Mouse (Mus musculus) cerebellum, adult 9-10 months (tissue): Measurements from ENCODE around the gene Dusp5.

Experiments
- DNase-seq: peaks from one replicate; pipeline ENCODE4 v3.0.0; 2022

Dusp5 gene

DNA sequence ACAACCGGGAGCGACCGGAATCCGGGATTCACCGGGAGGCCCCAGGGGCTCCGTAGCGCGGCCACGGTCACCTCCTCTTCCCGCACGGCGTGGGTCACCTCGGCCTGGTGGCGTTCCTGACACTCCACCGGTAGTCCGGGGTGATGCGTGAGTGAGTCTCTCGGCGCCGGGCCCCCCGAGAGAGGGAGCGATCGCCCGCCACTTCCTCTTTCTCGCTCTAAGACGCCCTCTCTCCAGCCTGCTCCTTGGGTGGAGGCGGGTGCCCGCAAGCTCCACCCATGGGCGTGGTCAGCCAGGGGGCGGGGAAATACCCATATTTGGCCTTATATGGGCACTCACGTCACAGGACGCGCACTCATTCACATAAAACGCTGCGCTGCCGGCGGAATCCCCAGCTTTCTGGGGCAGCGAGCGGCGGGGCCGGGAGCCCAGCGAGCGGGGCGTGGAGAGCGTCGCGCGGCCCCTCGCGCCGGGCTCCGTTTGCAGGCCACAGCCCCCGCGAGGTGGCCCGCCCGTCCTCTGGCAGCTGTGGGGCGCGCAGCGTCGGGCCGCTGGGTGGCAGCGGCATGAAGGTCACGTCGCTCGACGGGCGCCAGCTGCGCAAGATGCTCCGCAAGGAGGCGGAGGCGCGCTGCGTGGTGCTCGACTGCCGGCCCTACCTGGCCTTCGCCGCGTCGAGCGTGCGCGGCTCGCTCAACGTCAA lies at the start of gene Dusp5:
Gene Dusp5, plus strand, starts transcription at position 358 of the 703 bp plus-strand sequence.
- DNase-seq, result peak; percentile 99

DNA sequence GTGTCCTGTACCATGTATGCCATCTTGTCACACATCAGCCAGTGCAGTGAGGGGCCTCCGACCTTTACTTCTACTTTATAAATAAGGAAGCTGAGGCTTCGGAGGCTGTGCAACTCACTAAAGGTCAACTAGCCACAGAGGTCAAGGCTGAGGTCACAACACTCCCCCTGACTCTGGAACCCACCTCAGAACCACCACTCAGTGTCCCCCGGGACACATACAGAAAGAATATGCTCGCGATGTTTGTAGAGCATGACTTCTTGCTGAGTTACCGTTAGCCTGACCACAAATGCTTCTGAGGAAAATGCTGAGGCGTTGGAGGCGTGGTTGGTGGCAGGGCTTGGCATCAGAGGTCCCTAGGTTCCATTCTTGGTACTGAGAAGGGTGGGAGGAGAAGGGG lies 49.3 kb upstream of the Dusp5 start:
- DNase-seq, result no peak

DNA sequence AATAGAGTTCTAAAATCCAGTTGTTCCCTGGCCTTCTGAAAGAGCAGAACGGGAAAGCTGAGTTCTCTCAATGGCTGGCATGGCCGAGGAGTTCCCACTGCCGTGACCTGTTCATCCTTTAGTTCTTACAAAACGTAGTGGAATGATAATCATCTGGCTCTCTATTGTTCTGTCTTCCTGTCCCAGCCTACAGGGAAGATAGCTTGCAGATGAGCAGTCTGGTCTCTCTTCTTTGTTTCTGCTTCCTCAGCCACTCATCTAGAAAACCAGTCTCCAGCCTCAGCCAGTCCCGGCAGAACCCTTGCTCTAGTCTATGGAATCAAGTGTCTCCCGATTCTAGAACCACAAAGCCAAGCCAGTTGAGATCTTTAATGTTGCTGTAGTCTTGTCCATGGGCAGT lies 46.8 kb upstream of the Dusp5 start:
- DNase-seq, result no peak

DNA sequence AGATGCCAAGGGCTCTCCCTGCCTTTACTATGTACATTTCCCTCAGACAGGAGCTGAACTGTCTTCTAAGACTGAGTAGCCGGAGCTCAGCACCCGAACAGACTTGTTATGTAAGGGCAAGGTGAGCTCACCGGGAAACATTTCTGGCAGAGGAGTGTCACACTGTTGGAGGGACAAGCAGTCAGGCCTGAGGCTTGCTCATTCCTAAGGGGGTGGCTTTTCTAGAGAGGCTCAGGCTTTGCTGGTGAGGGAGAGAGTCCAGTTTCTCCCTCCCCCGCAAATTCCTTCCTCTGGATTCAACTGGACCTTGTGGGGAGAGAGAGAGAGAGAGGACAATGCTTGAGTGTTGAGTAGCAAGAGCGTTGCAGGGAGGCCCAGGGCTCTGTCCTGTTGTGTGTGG lies 46.4 kb upstream of the Dusp5 start:
- no peak for DNase-seq

DNA sequence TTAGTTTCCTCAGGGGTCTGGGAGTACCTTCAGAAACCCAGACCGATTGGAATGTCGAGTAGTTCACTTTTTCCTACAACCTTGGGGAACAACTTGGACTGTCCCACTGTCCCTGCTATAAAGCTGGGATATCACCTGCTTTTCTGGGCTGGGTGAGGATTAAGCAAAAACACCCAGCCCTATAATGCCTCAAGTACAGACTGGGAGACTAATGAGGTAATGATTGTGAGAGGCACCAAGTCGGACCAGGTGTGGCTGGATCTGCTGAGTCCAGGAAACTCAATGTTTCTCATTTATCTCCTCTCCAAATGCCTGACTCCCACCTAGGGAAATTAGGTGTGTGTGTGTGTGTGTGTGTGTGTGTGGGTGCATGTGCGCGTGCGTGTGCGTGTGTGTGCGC lies 44.9 kb upstream of the Dusp5 start:
- no peak for DNase-seq

DNA sequence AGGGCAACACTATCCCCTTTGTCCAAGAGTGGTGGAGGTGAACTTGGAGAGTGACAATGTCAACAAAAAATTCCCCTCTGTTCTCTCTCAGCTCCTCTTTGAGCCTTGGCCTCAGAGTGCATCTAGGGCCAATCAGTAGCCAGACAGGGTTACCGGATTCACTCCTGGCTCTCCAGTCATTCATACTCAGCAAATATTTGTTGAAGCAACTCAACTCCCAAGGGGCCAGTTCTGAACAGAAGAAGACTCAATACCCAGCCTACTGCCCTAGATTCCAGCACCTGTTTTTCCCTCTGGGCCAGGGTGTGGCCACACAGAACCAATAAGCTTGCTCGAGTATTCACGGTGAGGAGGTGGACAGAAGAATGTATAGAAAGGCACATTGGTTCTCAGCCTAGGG lies 44.0 kb upstream of the Dusp5 start:
- DNase-seq, result no peak

DNA sequence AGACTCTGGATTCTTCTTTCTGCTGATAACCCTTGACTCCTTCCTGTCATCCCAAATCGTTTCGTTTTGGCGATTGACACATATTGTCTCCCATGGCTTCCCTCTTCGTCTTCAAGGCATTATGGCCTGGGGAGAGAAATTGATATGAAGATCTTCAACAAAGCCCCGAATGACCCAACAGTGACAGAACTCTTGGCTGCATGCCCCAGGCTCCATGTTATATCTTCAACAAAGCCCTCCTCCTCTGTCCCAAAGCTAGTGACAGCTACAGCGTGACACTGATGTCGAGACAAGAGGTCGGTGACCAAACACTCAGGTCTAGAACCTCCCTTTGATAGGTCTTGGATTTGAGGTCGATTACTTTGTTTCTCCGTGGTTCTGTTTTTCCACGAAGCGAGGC lies 39.7 kb upstream of the Dusp5 start:
- DNase-seq, result no peak

DNA sequence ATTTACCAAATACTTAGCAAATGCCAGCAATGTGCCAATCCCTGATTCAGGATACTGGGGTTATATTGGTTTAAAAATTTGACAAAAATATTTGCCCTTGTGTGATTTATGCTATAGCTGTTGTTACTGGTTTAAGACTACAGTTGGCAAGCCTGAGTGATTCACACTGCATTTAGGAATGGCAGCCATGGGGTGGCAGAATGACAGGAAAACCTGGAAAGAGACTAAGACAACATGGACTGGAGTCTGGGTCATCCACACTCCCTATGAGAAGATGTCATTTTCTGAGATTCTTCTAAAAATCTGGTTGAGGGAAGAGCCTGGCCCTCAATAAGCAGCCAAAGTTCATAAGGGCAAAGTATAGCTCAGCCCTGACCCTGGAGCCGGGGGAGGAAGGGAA lies 39.0 kb upstream of the Dusp5 start:
- DNase-seq, result no peak

DNA sequence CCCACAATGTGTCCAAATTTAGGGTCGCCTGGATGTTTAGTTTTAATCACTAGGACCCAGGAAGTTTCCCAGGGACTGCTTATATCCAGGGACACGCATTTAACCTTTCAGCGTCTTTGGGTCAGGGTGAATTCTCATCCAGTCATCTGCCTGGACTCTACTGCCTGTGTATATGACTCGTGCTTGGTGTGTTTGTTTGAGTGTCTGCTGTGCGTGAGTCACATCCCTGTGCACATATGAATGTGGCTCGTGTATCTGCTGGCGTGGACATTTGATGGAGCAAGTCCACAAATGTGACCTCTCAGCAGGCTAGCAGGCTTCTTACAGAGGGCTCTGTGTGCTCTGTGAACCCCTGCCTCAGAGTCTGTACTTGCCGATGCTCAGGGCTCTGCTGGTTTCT lies 38.0 kb upstream of the Dusp5 start:
- DNase-seq, result no peak

DNA sequence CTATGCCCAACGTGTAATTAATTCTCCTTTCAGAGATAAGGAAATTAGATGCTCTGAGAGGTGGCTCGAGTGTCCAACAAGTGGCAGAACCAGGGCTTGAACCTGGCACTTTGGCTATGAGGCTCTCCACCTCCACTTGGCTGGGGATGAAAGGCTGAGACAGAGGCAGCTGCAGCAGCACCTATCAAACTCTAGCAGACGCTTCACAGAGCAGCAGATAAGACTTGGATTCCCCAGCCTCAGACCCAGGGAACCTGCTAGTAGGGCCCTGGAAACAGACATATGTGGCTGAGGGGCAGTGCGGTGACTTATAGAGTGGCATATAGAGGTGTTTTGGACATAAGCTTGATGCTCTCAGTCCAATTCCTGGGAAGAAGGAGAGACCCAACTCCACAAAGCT lies 36.4 kb upstream of the Dusp5 start:
- no peak for DNase-seq

DNA sequence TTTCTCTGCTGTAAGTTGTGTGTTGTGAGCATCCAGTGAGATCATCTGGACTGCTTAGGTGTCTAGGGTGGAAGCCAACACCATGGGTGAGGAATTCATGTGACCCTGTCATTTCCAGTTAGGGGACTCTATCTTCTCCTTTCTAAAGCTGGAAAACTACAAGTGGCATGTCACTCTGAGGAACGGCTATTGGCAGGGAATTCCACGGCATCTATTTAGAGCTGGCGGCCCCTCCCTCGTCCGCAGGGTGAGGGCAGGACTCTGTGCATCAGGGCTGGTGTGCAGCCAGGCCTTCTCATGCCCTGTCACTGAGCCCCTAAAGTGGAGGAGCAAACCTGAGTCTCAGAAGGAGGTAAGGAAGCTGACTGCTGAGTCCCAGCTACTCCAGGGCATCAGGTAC lies 35.0 kb upstream of the Dusp5 start:
- no peak for DNase-seq

DNA sequence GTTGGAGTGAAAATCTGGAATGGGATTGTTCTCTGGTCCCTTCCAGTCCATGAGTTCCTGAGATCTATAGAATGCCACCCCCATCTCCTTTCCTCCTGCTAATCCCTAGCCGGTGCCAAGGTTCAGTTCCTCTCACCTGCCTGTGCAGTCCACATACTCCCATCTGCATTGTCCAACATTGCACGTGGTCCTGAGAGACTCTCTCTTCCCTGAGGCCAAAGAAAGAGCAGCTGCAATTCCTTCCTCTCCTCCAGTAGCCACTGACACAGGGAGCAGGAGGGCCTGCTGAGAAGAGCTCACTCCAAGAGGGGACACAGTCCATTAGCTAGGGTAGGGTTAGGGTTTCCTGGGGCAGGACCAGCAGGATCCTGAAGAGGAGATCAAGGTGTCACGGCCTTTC lies 31.0 kb upstream of the Dusp5 start:
- no peak for DNase-seq

DNA sequence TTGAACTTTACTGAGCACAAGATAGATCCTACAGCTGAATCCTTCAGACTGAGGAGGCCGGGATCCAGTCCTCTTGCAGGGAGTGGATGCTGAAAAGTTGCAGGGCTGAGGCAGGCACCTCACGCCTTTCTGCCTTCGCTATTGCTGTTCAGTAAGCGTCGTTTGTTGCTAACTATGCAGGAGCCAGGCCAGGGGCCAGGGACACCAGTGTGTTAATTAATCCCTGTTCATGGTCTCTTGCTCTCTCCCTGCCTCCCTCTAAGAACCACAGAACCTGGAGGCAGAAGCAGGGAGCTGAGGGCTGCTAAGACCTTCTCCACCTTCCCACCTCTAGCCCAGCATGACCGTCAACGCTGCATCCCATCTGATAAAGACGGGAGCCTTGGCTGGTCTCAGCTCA lies 29.9 kb upstream of the Dusp5 start:
- DNase-seq, result no peak

DNA sequence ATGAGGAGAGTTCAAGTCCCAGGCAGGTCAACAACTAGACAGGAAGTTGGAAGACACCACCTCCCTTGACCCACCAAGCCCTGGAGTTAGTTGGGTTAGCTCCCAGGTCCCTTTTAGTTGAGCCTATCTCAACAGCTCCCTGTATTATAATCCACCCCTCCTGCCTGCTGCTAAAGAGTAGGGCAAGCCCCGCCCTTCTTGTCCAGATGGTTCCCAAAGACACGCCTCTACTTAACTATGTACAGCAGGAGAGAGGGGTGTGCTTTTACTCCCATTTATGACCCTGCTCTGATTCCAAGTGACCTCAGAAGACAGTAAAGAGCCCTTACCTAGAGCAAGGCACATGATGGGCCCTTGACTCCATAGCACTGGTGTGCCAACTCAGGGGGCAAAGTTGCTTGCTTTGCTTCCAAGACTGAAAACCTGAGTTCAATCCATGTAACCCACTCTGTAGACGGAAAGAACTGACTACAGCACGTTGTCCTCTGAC lies 29.4 kb upstream of the Dusp5 start:
- DNase-seq, result peak; percentile 77

DNA sequence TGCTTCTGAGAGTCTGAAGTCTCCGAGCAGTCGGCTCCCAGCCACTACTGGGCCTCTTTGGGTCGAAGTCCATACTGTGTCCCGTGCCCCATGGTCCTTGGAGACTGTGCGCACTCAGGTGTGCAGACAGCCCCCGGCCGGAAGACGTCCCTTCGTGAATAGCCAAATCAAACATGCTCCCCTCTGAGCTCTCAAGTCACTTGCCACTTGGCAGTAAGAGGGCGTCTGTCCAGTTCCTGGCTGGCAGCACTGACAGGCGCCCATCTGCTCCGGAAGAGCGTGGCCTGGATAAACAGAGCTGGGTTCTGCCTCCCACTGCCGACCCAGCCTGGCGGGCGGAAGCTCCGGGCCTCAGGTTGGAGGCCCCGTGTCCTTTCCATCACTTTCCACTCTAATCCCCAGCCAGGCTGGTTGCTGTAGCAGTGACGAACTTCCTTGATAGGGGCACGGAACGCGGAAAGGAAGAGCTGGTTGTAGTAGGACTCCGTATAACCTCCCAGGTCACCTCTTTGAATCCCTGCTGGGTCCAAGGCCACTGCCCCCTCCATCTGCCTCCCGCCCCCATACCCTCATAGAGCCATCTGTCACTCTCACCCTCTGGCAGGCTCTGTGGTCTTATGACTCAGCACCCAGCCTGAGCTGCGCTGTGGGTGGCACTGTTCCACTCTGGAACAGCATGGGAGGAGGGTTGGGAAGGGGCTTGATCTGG lies 28.5 kb upstream of the Dusp5 start:
- DNase-seq, result peak; percentile 99

DNA sequence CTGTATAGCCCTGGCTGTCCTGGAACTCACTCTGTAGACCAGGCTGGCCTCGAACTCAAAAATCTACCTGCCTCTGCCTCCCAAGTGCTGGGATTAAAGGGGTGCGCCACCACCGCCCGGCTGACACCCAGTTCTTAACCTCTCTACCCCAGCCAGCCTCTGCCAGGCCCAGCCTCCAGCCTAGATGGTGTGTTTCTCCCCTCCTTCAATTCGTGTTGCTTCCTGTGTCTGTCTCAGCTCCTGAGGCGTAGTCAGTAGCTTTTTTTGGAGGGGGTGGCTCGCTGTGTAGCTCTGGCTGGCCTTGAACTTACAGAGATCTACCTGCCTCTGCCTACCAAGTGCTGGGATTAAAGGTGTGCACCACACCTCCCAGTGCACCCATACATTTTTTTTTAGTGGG lies 27.7 kb upstream of the Dusp5 start:
- peak; percentile 71 for DNase-seq

DNA sequence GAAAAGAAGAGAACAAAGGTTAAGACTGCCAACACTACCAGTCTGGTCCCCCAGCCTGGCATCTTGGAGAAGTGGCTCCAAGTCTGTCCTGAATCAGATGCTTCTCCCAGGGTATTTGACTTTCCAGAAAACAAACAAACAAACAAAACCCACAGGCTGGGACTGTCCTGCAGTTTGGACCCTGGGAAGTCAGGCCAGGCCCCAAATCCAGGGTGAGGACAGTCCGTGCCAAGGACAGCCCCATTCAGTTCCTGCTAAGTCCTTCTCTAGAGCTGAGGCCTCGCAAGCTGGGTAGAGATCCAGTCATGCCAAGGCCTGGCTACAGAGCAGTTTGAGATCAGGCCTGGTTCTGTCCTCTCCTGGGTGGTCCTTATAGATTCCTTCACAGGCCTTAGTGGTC lies 27.1 kb upstream of the Dusp5 start:
- DNase-seq, result no peak

DNA sequence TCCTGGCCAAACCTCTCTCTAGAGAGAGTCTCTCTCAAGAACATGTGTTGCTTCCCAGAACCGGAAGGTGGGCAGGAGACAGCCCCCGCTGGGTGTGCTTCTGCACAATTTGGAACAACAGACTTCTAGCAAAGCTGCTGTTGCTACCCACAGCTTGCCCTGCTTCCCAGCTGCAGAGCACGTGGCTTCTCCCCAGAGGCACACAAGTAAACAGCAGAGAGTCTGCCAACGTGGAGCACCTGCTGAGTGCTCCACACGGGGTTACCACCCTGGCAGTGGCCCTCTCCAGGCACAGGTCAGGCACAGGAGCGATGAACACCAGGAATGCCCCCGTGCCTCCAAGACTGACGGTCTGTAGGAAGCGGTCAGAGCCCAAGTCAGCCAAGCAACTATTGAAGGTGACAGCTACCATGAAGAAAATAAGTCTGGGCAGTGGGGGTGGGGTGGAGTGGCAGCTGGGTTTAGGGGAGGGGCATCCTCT lies 26.0 kb upstream of the Dusp5 start:
- peak; percentile 65 for DNase-seq

DNA sequence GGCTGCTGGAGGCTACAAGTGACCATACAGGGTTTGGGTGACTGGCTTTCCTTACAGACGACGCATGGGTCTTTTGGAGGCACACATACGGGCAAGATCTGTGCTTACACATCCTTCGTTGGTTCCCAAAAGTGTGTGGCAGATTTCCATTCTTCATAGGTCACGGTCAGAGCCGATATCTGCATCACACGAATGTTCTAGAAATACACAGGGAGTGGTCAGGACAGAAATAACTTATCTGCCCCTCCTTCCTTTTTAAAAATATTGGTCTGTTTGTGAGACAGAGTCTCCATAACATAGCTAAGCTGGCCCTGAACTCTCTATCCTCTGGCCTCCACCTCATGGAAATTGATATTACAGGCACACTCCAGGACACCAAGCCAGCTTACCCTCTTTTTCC lies 24.7 kb upstream of the Dusp5 start:
- DNase-seq, result no peak

DNA sequence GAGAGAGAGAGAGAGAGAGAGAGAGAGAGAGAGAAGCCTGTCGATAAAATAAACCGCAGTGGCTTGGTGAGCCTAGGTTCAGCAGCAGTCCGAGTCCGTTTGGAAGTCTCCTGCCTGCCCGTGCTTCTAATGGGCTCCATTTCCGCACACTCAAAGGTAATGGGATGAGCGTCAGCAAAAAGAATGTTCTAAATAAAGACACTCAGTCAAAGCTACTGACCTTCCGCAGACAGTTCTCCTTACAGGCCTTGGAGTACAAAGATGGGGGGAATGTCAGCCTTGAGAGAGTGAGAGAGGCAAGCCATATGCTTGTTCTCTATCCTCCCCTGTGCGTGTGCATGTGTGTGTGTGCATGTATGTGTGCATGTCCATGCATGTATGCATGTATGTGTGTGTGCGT lies 23.2 kb upstream of the Dusp5 start:
- no peak for DNase-seq

DNA sequence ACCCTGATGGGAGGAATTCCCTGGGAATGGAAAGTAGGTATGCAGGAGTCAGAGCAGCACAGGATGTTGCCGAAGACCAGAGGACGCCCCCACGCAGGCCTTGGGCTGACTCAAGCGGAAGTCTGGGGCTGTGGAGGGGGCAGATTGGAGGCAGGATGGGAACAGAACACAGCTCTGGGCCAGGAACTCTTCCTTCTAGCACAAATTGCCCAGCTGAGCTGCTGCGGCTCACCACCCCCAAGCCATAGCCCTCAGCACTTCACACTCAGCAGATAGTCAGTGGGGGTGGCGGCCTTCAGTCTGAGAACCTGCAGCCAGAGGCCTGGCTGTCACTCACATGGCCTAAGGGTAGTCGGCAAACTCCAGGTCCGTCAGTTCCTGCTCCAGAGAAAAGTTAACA lies 21.4 kb upstream of the Dusp5 start:
- DNase-seq, result no peak

DNA sequence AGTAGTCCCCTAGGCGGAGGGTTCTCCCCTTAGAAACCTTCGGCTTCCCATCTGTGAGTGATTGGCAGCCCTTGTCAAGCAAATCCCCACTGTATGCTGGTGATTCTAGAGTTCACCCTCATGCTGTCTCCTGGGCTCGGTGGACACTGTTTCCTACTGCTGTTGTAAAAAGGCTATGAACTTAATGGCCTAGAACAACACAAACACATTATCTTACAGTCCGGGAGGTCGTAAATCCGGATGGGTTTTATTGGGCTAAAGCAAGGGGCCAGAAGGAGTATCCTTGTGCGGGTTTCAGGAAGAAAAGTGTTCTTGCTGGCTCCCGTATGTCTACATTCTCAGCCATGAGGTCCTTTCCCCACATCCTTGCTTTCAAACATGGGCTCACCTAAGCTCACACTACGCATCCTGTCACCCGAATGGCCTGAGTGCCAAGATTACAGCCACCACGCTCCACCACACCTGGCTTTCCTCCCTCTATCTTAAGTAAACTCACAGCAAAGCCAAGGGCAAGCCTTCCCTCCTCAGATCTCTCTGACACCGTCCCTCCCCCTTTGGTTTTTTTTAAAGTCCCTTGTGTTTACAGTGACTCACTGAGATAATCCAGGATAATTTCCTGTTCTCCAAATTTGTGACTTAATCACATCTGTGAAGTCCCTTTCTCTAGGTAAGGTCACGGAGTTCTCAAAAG lies 17.5 kb upstream of the Dusp5 start:
- no peak for DNase-seq

DNA sequence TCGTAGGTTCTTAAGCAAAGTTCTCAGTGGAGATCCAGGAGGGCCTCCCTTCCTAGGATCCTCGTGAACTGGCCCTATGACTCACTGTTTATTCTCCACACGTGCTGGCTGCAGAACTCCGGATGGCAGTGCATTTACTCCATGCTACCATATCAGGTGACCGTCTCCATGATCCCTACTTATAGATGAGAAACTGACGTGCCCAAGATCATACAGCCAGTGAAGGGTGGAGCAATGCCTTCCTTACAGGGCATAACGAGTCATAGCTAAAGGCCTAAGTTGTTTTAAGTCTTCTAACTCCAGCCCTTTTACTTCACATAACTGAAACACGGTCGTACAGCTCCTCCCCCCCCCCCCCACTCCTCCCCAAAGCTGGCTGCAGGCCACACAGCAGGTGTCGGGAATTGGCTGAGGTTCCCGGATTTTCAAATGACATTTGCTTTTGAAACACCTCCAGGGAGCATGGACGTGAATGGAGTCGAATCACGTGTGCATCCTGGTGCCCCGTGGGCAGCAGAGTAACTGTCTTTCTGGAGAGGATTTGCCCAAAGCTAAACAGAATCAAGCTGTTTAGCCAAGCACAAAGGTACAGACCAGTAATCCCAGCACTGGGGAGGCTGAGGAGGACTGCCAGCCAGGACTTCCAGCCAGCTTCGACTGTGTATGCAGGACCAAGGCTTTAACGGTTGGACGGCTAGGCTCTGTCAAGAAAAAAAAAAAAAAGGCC lies 11.4 kb upstream of the Dusp5 start:
- peak; percentile 87 for DNase-seq
